Mouse (Mus musculus): ENCODE results near the gene Saal1.

DNA sequence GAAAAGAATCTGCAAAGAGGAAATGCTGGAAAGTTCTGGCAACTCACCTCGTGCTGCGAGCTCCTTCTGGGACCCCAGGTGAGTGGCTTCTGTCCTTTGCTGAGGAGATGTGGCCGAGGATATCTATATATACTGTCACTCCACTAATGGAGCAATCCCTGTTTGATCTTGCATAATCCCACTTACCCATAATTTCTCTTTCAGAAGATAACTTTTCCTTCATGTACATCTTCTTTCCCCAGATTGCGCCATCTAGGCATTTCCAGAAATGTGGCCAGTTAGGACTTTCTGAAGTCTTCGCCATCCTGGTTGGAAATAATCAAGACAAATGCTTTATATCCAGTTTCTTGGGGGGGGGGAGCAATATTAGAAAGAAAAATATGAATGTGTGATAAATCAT, 5.1 kb upstream of the Saal1 start, which contains the start of gene Saa3:
- no peak for TF ChIP-seq CTCF (IDR thresholded peaks at IDR 0.05; ENCODE audit: low read depth)
- TF ChIP-seq EP300 (IDR thresholded peaks at IDR 0.05; ENCODE audit: low read depth), result no peak
